Mouse (Mus musculus) limb, embryonic 10.5 days (tissue): Measurements from ENCODE around the gene Ppp1r9a. TPM values are rescaled to one million over a fixed set of nuclear protein-coding genes. Genes with fewer than 3 reads are reported as not detected.
A peak's percentile ranks its signal among the peaks of the same experiment; 100 is the strongest.

Source experiments
- DNase-seq: peaks from one replicate; pipeline ENCODE4 v3.0.0-alpha.2; 2017; ENCODE audit warnings: low spot score
- H3K27ac ChIP-seq: fragments of 300-500 bp; sonication (generic); 2 replicates; pipeline ENCODE4 v1.5.1; 2016; ENCODE audit warnings: mild to moderate bottlenecking
- H3K27me3 ChIP-seq: fragments of 300-500 bp; sonication (generic); 2 replicates; pipeline ENCODE4 v1.6.1; 2016; ENCODE audit warnings: low read depth, mild to moderate bottlenecking; ENCODE audit not compliant: poor library complexity, severe bottlenecking
- H3K36me3 ChIP-seq: fragments of 300-500 bp; sonication (generic); 2 replicates; pipeline ENCODE4 v1.6.1; 2016; ENCODE audit warnings: mild to moderate bottlenecking, moderate library complexity
- H3K4me1 ChIP-seq: fragments of 300-500 bp; sonication (generic); 2 replicates; pipeline ENCODE4 v1.6.1; 2016
- H3K4me3 ChIP-seq: fragments of 300-500 bp; sonication (generic); 2 replicates; pipeline ENCODE4 v1.5.1; 2016; ENCODE audit warnings: mild to moderate bottlenecking, moderate library complexity
- H3K9me3 ChIP-seq: fragments of 300-500 bp; sonication (generic); replicated peaks from 2 replicates; pipeline ENCODE4 v1.6.1; 2016; ENCODE audit warnings: mild to moderate bottlenecking
- WGBS: fragments of 180-500 bp; shearing (Covaris S2); methylation state at CpG from one replicate; pipeline ENCODE4 v1.1.7; 2016; 5-methylcytosine and 5-hydroxymethylcytosine counted together
- polyA plus RNA-seq: library from polyadenylated mRNA; unstranded; fragments of >200 nt; fragmentation: Nextera tagmentation; extraction: Ambion mirVana; gene quantifications from 2 replicates; pipeline ENCODE4 v1.2.1, GENCODE M21; 2016

Ppp1r9a gene
- polyA plus RNA-seq, 1 experiment from 2014 or later: 28.5 TPM

GRCm38 (mm10) chr6:5017945-5018511, 115.3 kb downstream of the Ppp1r9a start:
- Histone ChIP-seq H3K27ac (peak overlapping the region; percentile 37), H3K4me3 (no peak overlapping the region), H3K4me1 (peaks cover 50% of the 10 kb centered on the region), H3K27me3 (no peaks in the 10 kb centered on the region), H3K36me3 (no peaks in the 10 kb centered on the region), H3K9me3 (no peaks in the 10 kb centered on the region)
- DNase-seq: no peak
- WGBS: 16% methylated on average over 6 of the region's 6 CpGs

DNA sequence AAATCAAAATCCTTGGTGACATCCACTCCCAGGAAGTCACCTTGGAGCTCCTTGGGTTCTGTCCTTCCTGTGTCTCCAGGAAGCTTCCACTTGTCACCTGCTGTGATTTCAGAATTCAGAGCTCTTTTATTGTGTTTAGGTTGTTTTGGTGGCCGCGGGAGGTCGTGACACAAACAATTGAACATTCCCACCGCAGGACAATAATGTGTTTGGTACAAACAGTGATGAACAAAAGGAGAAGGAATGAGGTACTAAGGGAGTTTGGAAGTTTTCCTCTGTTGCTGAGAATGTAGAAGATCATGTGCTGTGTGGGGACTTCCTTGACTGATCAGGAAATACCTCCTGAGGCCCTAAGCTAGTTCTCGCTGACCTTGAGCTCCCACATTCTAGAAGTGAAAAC, 116.5 kb downstream of the Ppp1r9a start:
- no peak overlapping the region for H3K27ac ChIP-seq
- peaks cover 43% of the 10 kb centered on the region for H3K4me1 ChIP-seq
- no peaks in the 10 kb centered on the region for H3K27me3 ChIP-seq
- 61% methylated on average over 5 of the region's 5 CpGs for WGBS
- no peak overlapping the region for H3K4me3 ChIP-seq
- H3K36me3 ChIP-seq: no peaks in the 10 kb centered on the region
- no peaks in the 10 kb centered on the region for H3K9me3 ChIP-seq
- DNase-seq: no peak

GRCm38 (mm10) chr6:5019969-5020368, 117.3 kb downstream of the Ppp1r9a start:
- 63% methylated on average over 2 of the region's 2 CpGs for WGBS
- Histone ChIP-seq H3K4me3 (no peak overlapping the region), H3K9me3 (no peaks in the 10 kb centered on the region), H3K27ac (0 out of 2 replicates have a peak overlapping the region, but pooled peaks have one; percentile 7), H3K27me3 (no peaks in the 10 kb centered on the region), H3K36me3 (no peaks in the 10 kb centered on the region), H3K4me1 (peaks cover 38% of the 10 kb centered on the region)
- DNase-seq: no peak

DNA sequence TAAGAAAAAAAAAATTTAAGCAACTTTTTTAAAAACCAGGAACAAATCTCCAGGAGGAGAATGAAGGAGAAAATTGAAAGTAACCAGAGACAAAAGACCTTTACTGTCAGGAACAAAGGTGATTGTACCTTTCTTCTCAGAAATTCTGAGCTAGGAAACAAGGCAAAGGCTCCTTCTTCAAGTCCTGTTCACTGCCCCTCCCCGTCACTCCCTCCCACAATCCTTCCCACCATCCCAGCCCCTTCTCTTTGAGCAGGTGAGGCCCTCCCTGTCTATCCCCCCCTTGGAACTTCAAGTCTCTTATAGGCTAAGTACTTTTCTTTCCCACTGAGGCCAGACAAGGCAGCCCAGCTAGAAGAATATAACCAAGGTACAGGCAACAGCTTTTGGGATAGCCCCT, 117.8 kb downstream of the Ppp1r9a start:
- WGBS: 88% methylated on average over 1 of the region's 1 CpGs
- Histone ChIP-seq H3K36me3 (no peaks in the 10 kb centered on the region), H3K27ac (no peak overlapping the region), H3K4me3 (no peak overlapping the region), H3K4me1 (peaks cover 38% of the 10 kb centered on the region), H3K9me3 (no peaks in the 10 kb centered on the region), H3K27me3 (no peaks in the 10 kb centered on the region)
- no peak for DNase-seq

DNA sequence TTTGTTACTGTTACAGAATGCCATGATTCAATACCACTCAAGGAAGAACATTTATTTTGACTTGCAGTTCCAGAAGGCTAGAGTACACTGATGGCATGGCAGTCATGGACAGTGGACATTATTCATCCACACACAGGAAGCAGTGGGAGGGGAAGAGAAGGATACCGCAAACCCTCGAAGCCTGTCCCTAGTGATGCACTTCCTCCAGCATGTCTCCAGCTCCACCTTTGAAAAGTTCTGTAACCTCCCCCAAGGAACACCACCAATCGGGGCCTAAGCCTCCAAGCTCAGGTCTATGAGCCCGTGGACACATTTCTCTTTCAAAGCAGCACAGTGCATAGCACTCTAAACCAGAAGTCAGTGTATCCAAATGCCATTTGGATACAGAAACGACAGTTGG, 120.0 kb downstream of the Ppp1r9a start:
- H3K4me1 ChIP-seq: peaks cover 36% of the 10 kb centered on the region
- no peaks in the 10 kb centered on the region for H3K9me3 ChIP-seq
- no peak overlapping the region for H3K4me3 ChIP-seq
- no peak for DNase-seq
- H3K36me3 ChIP-seq: no peaks in the 10 kb centered on the region
- H3K27ac ChIP-seq: peak overlapping the region; percentile 43
- H3K27me3 ChIP-seq: no peaks in the 10 kb centered on the region
- WGBS: 85% methylated on average over 5 of the region's 5 CpGs

- WGBS: 94% methylated on average over 7 of the region's 7 CpGs
- Histone ChIP-seq H3K27ac (no peak overlapping the region), H3K9me3 (no peaks in the 10 kb centered on the region), H3K4me3 (no peak overlapping the region), H3K4me1 (peaks cover 38% of the 10 kb centered on the region), H3K36me3 (no peaks in the 10 kb centered on the region), H3K27me3 (no peaks in the 10 kb centered on the region)
- DNase-seq: no peak
Observed at GRCm38 (mm10) chr6:5024893-5025292, 122.2 kb downstream of the Ppp1r9a start.

DNA sequence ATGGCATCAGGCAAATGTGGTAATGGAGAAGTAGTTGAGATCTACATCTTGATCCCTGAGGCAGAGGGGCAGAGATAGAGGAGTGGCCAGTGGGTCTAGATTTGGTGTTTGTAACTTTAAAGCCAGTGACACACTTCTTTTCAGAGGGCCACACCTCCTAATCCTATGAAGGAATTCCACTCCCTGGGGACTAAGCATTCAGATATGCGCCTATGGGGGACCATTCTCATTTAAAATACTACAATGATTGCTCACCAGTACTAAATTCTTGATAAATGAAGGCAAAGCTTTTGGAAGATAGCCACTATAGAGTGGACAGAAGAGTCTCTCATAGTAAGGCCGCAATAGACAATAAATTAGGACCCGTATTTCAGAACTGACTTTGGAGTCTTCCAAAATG, 124.1 kb downstream of the Ppp1r9a start:
- Histone ChIP-seq H3K27me3 (no peaks in the 10 kb centered on the region), H3K27ac (no peak overlapping the region), H3K9me3 (no peaks in the 10 kb centered on the region), H3K36me3 (peaks cover 3% of the 10 kb centered on the region; the same call in 1 of the 2 replicates), H3K4me1 (peaks cover 38% of the 10 kb centered on the region), H3K4me3 (no peak overlapping the region)
- WGBS: 79% methylated on average over 3 of the region's 3 CpGs
- DNase-seq: no peak

GRCm38 (mm10) chr6:5027213-5027612, 124.5 kb downstream of the Ppp1r9a start:
- H3K4me1 ChIP-seq: peaks cover 38% of the 10 kb centered on the region
- no peak for DNase-seq
- no peaks in the 10 kb centered on the region for H3K27me3 ChIP-seq
- peaks cover 3% of the 10 kb centered on the region; the same call in 1 of the 2 replicates for H3K36me3 ChIP-seq
- H3K4me3 ChIP-seq: no peak overlapping the region
- H3K27ac ChIP-seq: peak overlapping the region; percentile 50; the same call in 1 of the 2 replicates
- no peaks in the 10 kb centered on the region for H3K9me3 ChIP-seq
- WGBS: 89% methylated on average over 2 of the region's 2 CpGs

GRCm38 (mm10) chr6:5027801-5028200, 125.1 kb downstream of the Ppp1r9a start:
- Histone ChIP-seq H3K4me3 (no peak overlapping the region), H3K27me3 (no peaks in the 10 kb centered on the region), H3K36me3 (peaks cover 3% of the 10 kb centered on the region; the same call in 1 of the 2 replicates), H3K9me3 (no peaks in the 10 kb centered on the region), H3K4me1 (peaks cover 35% of the 10 kb centered on the region), H3K27ac (peak overlapping the region; percentile 50; the same call in 1 of the 2 replicates)
- WGBS: 59% methylated on average over 5 of the region's 5 CpGs
- DNase-seq: no peak

GRCm38 (mm10) chr6:5029205-5029927, 126.6 kb downstream of the Ppp1r9a start:
- H3K4me1 ChIP-seq: peaks cover 29% of the 10 kb centered on the region
- DNase-seq: no peak
- H3K27me3 ChIP-seq: no peaks in the 10 kb centered on the region
- H3K27ac ChIP-seq: peak overlapping the region; percentile 26
- 60% methylated on average over 13 of the region's 13 CpGs for WGBS
- peaks cover 3% of the 10 kb centered on the region; the same call in 1 of the 2 replicates for H3K36me3 ChIP-seq
- no peaks in the 10 kb centered on the region for H3K9me3 ChIP-seq
- no peak overlapping the region for H3K4me3 ChIP-seq

DNA sequence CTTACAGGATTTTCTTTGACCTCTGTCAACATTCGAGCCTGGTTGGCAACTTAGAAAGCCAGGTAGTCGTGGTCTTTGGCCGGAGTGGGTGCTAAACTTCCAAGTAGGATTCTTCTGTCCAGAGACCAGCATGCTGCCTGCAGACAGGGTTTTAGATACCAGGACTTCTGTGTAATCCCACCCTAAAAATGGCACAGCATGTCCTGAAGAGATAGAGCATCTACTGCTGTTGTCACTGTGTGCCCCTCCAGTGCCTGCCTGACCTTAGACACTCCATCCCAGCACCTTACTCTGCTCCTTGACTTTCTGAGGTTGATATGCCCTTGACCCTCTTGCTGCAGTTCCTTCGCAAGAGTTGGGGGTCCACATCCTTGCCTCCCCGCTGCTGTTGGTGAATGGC, 127.2 kb downstream of the Ppp1r9a start:
- WGBS: 91% methylated on average over 5 of the region's 5 CpGs
- H3K9me3 ChIP-seq: no peaks in the 10 kb centered on the region
- peaks cover 29% of the 10 kb centered on the region for H3K4me1 ChIP-seq
- H3K4me3 ChIP-seq: no peak overlapping the region
- peaks cover 3% of the 10 kb centered on the region; the same call in 1 of the 2 replicates for H3K36me3 ChIP-seq
- no peaks in the 10 kb centered on the region for H3K27me3 ChIP-seq
- no peak for DNase-seq
- H3K27ac ChIP-seq: peak overlapping the region; percentile 14; the same call in 1 of the 2 replicates

GRCm38 (mm10) chr6:5032986-5033633, 130.4 kb downstream of the Ppp1r9a start:
- H3K4me1 ChIP-seq: peaks cover 21% of the 10 kb centered on the region
- H3K4me3 ChIP-seq: no peak overlapping the region
- DNase-seq: no peak
- no peaks in the 10 kb centered on the region for H3K9me3 ChIP-seq
- H3K27ac ChIP-seq: no peak overlapping the region
- 89% methylated on average over 5 of the region's 5 CpGs for WGBS
- H3K27me3 ChIP-seq: no peaks in the 10 kb centered on the region
- H3K36me3 ChIP-seq: peaks cover 3% of the 10 kb centered on the region; the same call in 1 of the 2 replicates

GRCm38 (mm10) chr6:5037225-5037624, 134.5 kb downstream of the Ppp1r9a start:
- no peak overlapping the region for H3K27ac ChIP-seq
- H3K27me3 ChIP-seq: no peaks in the 10 kb centered on the region
- WGBS: 93% methylated on average over 4 of the region's 4 CpGs
- H3K4me3 ChIP-seq: no peak overlapping the region
- DNase-seq: no peak
- no peaks in the 10 kb centered on the region for H3K4me1 ChIP-seq
- no peaks in the 10 kb centered on the region for H3K9me3 ChIP-seq
- no peaks in the 10 kb centered on the region for H3K36me3 ChIP-seq
